Mouse (Mus musculus) heart, adult 2 months (tissue): ENCODE measurements around the gene Olfr1247.
"Not testable (repeated sequence)": the region's sequence is repeated elsewhere in the genome, so short reads cannot be mapped to it uniquely, and the experiment has no call there.

ENCODE experiments used
- CTCF ChIP-seq: fragments of 200-600 bp; IDR thresholded peaks from 2 replicates; pipeline ENCODE4 v1.8.1; 2022; ENCODE audit warnings: antibody characterized with exemption, mild to moderate bottlenecking, moderate library complexity
- EP300 ChIP-seq: fragments of 200-500 bp; IDR thresholded peaks from 2 replicates; pipeline ENCODE4 v1.6.1; 2011; ENCODE audit warnings: low read depth, low read length, control low read depth; ENCODE audit not compliant: insufficient read depth
- POLR2A ChIP-seq: fragments of 200-500 bp; IDR thresholded peaks from 2 replicates; pipeline ENCODE4 v1.6.1; 2011; ENCODE audit warnings: mild to moderate bottlenecking, low read depth, low read length, control low read depth; ENCODE audit not compliant: insufficient read depth

DNA sequence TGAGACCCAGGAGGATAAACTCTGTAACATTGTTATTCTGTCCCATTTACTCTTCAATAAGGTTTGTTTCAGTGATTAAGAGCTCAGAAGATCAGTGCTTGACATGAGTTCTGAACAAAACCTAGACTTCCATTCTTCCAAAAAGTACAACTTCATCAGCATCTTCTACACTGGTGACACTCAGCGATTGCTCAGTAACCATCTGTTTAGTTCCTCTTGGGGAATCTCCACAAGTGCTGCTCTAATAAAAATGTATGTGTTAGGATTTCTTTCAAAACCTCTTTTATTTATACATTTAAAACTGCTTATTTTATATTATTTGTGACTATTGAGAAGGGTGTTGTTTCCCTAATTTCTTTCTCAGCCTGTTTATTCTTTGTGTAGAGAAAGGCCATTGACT is 4.2 kb upstream of the Olfr1247 start, which contains the start of gene Olfr1248:
- not testable (repeated sequence) for TF ChIP-seq EP300, POLR2A, CTCF
